Mouse (Mus musculus) heart, adult 2 months (tissue): ENCODE data around the gene Gpkow.

Source experiments
- CTCF ChIP-seq: fragments of 200-600 bp; IDR thresholded peaks from 2 replicates; pipeline ENCODE4 v1.8.1; 2022; ENCODE audit warnings: antibody characterized with exemption, mild to moderate bottlenecking, moderate library complexity
- EP300 ChIP-seq: fragments of 200-500 bp; IDR thresholded peaks from 2 replicates; pipeline ENCODE4 v1.6.1; 2011; ENCODE audit warnings: low read depth, low read length, control low read depth; ENCODE audit not compliant: insufficient read depth
- POLR2A ChIP-seq: fragments of 200-500 bp; IDR thresholded peaks from 2 replicates; pipeline ENCODE4 v1.6.1; 2011; ENCODE audit warnings: mild to moderate bottlenecking, low read depth, low read length, control low read depth; ENCODE audit not compliant: insufficient read depth

DNA sequence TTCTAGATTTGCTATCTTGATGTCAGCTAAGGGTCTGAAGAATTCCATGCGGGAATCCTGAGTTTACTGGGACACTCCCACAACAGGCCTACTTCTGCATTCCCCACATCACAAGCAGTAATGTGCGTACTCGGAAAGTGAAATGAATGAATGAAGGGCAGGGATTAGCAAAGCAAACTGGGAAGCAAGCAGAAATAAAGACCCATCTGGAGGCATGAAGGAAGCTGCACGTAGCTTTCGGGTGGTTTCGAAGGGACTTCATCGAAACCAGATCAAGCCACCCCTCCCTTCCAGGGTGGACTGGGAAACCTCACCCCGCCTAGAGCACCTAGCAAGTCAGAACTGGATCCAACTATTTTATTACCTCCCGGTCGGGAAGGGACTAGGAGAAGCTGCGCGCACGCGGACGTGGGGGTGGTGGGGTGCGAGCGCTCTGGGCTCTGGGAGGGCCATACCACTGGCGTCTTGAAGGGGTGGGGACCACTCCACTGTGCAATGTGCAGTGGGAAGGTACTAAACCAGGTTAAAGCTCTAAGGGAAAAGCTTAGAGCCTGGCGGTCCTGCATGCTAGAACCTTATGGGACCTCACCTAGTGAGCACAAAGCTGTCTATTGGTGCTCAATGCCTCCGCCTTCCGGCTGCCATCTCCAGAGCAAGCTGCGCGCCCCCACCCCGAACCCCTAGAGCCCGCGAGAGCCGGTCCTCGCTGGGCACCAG is 22.5 kb upstream of the Gpkow start:
- TF ChIP-seq EP300 (no peak), CTCF (no peak), POLR2A (no peak)
